Mouse (Mus musculus) T-helper 17 cell (primary cell): ENCODE measurements around the gene 1700013G24Rik.
"Not testable (repeated sequence)": the region's sequence is repeated elsewhere in the genome, so short reads cannot be mapped to it uniquely, and the experiment has no call there.

Source experiments
- in situ Hi-C, 2 experiments: fragments of 300-600 bp; cut with MboI, MseI; formaldehyde crosslinking; loops; 1 replicate in 1 of 2; 2 replicates in 1 of 2; pipeline ENCODE4 v1.15.1; 2025; ENCODE audit warnings: high pct_unique_total_duplicates in 2 of 2

Gene 1700013G24Rik

GRCm38 (mm10) chr4:137453234-137453767 is at the start of gene 1700013G24Rik:
1700013G24Rik (plus strand) TSS chr4:137453284.
- in situ Hi-C loops, result no loop called here

GRCm38 (mm10) chr4:137405571-137405970 is 47.5 kb upstream of the 1700013G24Rik start:
- in situ Hi-C loops, result loop anchor here in 1 of 2 experiments (10.0 kb wide), 1 partner anchor 321 kb away; no protein-coding TSS in a partner anchor

- in situ Hi-C loops, result loop anchor here in 1 of 2 experiments (10.0 kb wide), 1 partner anchor 325 kb away; no protein-coding TSS in a partner anchor
These were observed 43.4 kb upstream of the 1700013G24Rik start, which contains the start of gene Cela3a for GRCm38 (mm10) chr4:137409691-137410090. Cela3a (minus strand) TSS chr4:137409791.

GRCm38 (mm10) chr4:137412185-137412709 is 40.8 kb upstream of the 1700013G24Rik start:
- in situ Hi-C loops, result not testable (repeated sequence)

DNA sequence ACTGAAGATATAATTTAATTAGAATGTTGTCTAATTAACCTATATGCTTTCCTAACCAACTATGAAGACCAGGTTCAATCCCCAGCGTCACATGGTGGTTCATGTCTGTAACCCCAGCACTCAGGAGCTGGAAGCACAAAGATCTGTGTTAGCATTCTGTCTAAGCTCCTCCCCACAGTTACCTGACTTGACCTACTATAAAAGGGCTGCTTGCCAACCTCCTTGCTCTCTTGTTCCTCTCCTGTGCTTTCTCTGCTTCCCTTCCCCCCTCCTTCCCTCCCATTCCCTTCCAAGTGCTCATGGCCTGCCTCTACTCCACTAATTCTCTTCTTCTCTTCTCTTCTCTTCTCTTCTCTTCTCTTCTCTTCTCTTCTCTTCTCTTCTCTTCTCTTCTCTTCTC is 38.1 kb upstream of the 1700013G24Rik start:
- in situ Hi-C loops, result no loop called here

- in situ Hi-C loops, result no loop called here
These were observed 35.1 kb upstream of the 1700013G24Rik start for GRCm38 (mm10) chr4:137417712-137418564.

DNA sequence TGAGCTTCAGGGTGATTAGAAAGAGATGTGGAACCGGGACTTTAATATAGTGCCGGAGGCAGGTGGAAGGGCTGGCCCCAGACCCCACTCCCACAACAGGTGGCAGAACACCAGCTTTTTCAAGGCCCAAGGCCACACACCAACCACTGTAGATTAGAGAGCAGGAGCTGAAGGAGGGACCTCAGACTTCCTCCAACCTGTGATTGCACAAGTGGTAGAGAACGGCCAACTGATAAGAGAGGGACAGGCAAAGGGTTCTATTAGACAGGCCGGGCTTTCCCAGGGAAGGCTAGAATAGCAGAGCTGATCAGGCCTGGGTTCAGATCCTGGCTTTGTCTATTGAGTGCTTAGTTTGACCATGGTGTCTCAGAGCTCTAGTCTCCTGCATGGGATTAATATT is 22.6 kb upstream of the 1700013G24Rik start, which contains the start of gene Cela3b:
Gene Cela3b, minus strand, starts transcription at position 39 of the 400 bp plus-strand sequence.
- in situ Hi-C loops, result no loop called here

DNA sequence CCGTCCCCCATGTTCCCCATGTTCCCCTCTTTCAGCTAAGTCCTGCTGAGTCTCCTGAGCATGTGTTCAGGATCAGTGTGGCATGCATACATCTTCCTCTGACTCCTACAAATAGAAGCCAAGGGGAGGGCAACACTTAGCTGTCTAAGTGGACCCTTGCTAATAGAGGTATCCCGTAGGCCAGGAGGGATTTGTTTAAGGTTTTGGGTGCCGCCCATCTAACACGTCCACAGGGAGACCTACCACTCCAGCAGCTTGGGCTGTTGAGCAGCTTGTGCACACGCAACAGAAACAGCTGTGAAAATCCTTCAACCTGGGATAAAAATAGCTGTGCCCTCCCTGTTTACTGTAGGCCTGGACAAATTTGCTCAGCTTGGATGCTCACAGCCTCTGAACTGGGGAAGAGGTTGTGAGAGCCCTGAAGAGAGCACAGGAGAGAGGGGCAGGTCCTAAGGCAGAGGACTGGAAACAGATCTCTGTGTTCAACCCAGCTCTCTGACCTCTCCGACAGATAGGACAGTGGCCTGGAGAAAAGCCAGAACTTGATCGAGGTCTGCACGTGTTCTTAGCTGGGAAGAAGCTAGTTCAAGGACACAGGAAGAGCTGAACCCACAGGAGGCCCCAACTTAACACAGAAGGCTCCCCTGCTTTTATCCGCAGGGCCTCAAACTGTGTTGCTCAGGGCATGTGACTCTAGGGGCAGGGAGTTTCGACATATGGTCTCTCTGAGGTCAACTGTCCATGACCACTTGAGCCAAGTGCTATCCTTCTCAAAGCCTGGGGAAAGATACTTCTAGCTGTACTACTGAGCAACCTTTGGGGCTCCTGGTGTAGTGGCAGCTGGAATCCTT is 20.2 kb upstream of the 1700013G24Rik start:
- in situ Hi-C loops, result not testable (repeated sequence)

- in situ Hi-C loops, result loop anchor here in 1 of 2 experiments (5.0 kb wide), 1 partner anchor 110 kb away; no protein-coding TSS in a partner anchor
These were observed 16.0 kb upstream of the 1700013G24Rik start for GRCm38 (mm10) chr4:137436979-137437669.

GRCm38 (mm10) chr4:137438842-137439241 is 14.2 kb upstream of the 1700013G24Rik start:
- in situ Hi-C loops, result loop anchor here in 1 of 2 experiments (5.0 kb wide), 1 partner anchor 108 kb away; no protein-coding TSS in a partner anchor

DNA sequence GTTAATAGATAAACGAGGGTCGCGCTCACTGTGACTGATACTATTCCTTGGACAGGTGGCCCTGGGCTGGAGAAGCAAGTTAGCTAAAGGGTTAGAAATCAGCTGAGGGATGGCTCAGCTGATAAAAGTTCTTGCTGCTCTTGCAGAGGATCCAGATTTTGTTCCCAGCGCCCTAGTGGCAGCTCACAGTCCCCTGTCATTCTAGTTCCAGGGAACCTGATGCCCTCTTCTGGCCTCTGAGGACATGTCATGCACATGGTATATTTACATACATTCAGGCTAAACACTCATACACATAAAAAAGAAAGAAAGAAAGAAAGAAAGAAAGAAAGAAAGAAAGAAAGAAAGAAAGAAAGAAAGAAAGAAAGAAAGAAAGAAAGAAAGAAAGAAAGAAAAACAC is 11.8 kb upstream of the 1700013G24Rik start:
- in situ Hi-C loops, result loop anchor here in 1 of 2 experiments (10.0 kb wide), 1 partner anchor 213 kb away; no protein-coding TSS in a partner anchor

DNA sequence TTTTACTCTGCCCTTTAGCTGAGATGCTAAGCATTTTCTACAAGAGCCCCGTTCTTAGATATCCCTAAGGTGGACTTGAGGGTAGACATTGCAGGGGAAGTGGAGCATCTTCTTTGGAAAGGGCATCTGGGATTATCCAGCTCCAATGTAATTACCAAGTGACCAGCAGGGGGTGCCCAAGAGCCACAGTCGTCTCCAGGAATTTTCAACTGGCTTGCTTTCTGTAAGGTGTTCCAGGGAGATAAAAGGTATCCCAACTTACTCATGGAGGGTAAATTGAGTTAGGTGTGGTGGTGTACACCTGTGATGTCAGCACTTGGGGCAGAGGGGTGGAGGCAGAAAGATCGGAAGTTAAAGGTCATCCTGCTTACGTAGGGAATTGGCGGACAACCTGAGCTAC is 9.5 kb upstream of the 1700013G24Rik start:
- in situ Hi-C loops, result loop anchor here in 1 of 2 experiments (10.0 kb wide), 1 partner anchor 211 kb away; no protein-coding TSS in a partner anchor

GRCm38 (mm10) chr4:137445881-137446280 is 7.2 kb upstream of the 1700013G24Rik start:
- in situ Hi-C loops, result loop anchor here in 1 of 2 experiments (10.0 kb wide), 1 partner anchor 209 kb away; no protein-coding TSS in a partner anchor

DNA sequence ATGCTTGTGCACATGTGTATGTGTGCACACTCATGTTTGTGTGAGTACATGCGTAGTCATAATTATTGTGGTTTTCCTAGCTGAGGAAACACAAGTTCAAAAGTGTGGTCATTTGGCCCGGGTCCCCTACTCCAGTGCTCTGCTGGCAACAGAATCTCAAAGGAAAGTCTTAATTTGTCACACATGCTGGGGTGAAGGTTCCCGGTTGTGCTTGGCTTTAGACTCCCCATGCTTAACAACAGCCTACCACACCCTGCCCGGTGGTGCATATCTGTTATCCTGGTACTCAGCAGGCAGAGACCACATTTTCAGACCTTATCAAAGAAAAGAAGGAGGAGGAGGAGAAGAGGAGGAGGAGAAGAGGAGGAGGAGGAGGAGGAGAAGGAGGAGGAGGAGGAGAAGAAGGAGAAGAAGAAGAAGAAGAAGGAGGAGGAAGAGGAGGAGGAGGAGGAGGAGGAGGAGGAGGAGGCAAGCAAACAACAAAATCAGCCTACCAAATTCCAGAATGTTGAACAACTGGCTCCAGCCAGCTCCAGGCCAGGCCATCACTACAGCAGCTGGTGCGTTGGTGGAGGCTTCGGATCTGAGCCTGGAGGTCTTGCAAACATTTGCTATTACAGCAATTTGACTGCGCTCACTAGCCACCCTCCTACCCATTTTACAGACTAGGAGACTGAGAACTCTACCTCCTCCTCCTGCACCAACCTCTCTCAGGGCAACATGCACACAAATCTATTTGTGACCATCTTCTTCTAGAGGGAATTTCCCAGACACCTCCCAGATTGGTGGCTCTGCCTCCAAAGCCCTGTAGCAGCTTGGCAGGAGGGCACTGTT is 5.5 kb upstream of the 1700013G24Rik start:
- in situ Hi-C loops, result loop anchor here in 1 of 2 experiments (10.0 kb wide), 1 partner anchor 207 kb away; no protein-coding TSS in a partner anchor

- in situ Hi-C loops, result loop anchor here in 1 of 2 experiments (10.0 kb wide), 1 partner anchor 207 kb away; no protein-coding TSS in a partner anchor
These were observed 4.9 kb upstream of the 1700013G24Rik start for GRCm38 (mm10) chr4:137448197-137448596.

- in situ Hi-C loops, result loop anchor here in 1 of 2 experiments (10.0 kb wide), 1 partner anchor 206 kb away; no protein-coding TSS in a partner anchor
These were observed 4.4 kb upstream of the 1700013G24Rik start for GRCm38 (mm10) chr4:137448641-137449040.

- in situ Hi-C loops, result loop anchor here in 1 of 2 experiments (10.0 kb wide), 1 partner anchor 206 kb away; no protein-coding TSS in a partner anchor
These were observed 4.0 kb upstream of the 1700013G24Rik start for GRCm38 (mm10) chr4:137449132-137449531.

DNA sequence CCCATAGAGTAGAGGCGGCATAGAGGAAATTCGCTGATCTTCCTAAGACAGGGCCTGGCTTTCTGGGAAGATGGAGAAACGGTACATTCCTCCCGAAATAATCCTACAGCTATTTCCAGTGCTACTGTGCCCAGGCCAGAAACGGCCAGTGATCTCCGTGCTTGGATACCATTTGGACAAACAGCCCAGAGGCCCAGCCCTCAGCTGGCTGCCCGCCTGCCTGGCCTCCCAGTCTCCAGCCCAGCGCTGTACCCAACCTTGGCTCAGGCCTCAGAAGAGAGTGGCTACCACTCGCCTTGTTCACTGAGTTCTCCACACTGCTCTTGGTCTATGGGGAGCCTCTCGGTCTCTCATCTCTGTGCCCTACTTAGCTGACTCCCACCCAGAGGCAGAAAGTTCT is 3.4 kb upstream of the 1700013G24Rik start:
- in situ Hi-C loops, result loop anchor here in 1 of 2 experiments (10.0 kb wide), 1 partner anchor 205 kb away; no protein-coding TSS in a partner anchor

DNA sequence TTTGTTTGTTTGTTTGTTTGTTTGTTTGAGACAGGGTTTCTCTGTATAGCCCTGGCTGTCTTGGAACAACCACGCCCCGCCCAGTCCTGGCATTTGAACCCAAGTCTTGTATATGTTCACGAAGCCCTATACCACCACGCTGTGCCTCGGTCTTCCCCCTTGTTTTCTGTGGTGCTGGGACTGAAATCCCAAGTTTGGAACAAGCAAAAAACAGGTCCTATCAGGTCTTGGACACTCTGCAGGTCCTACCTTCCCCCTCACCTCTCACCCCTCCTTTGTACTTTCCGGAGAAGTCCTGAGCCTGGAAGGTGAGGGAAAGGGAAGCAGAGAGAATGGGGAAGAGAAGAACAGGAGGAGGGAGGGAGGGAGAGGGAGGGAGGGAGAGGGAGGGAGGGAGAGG is 894 bp upstream of the 1700013G24Rik start:
- in situ Hi-C loops, result no loop called here
